Mouse (Mus musculus): ENCODE measurements at regions not wholly inside any gene's neighbourhood (a gene's known extent, or its start where the extent isn't known, plus 50 kb on each side); places are given as distances from the start of the nearest gene placed in this dataset.
"Not testable (repeated sequence)": the region's sequence is repeated elsewhere in the genome, so short reads cannot be mapped to it uniquely, and the experiment has no call there.

- H3K27ac ChIP-seq (replicated peaks; ENCODE audit: low read depth, low read length): peak overlapping the region; percentile 84
- H3K4me1 ChIP-seq (ENCODE audit: control insufficient read depth, insufficient read depth, low read length); H3K27me3 ChIP-seq (ENCODE audit: control insufficient read depth, insufficient read depth, low read length); H3K9ac ChIP-seq (ENCODE audit: low read length); DNase-seq (ENCODE audit: low spot score); H3K4me2 ChIP-seq (ENCODE audit: low read depth, severe bottlenecking); H3K9me3 ChIP-seq (ENCODE audit: control insufficient read depth, low read length); H3K4me3 ChIP-seq (ENCODE audit: low read depth, low read length); H3K36me3 ChIP-seq (ENCODE audit: control insufficient read depth, insufficient read depth, low read length): not testable (repeated sequence)
- peak; percentile 78 for ATAC-seq (ENCODE audit: insufficient number of reproducible peaks, low FRiP score, low TSS enrichment, low read depth)
- 21% methylated on average over 1 of the region's 2 CpGs for WGBS
These were observed 97.7 kb upstream of the Zcchc13 start for GRCm38 (mm10) chrX:103532620-103533199.

- Histone ChIP-seq H3K4me1 (ENCODE audit: control insufficient read depth, insufficient read depth, low read length) (no peaks in the 10 kb centered on the region), H3K27me3 (ENCODE audit: control insufficient read depth, insufficient read depth, low read length) (no peaks in the 10 kb centered on the region), H3K9ac (ENCODE audit: low read length) (no peak overlapping the region), H3K9me3 (ENCODE audit: control insufficient read depth, low read length) (no peaks in the 10 kb centered on the region), H3K4me3 (ENCODE audit: low read depth, low read length) (no peak overlapping the region), H3K4me2 (ENCODE audit: low read depth, severe bottlenecking) (no peak overlapping the region), H3K27ac (replicated peaks; ENCODE audit: low read depth, low read length) (peak overlapping the region; percentile 84), H3K36me3 (ENCODE audit: control insufficient read depth, insufficient read depth, low read length) (no peaks in the 10 kb centered on the region)
- 5% methylated on average over 11 of the region's 11 CpGs for WGBS
- DNase-seq (ENCODE audit: low spot score) (peak; percentile 78), ATAC-seq (ENCODE audit: insufficient number of reproducible peaks, low FRiP score, low TSS enrichment, low read depth) (peak; percentile 75)
These were observed 97.1 kb upstream of the Zcchc13 start for GRCm38 (mm10) chrX:103533306-103533705.

GRCm38 (mm10) chrX:103533831-103534230 lies 96.6 kb upstream of the Zcchc13 start:
- Histone ChIP-seq H3K27ac (replicated peaks; ENCODE audit: low read depth, low read length) (no peak overlapping the region), H3K27me3 (ENCODE audit: control insufficient read depth, insufficient read depth, low read length) (no peaks in the 10 kb centered on the region), H3K9me3 (ENCODE audit: control insufficient read depth, low read length) (no peaks in the 10 kb centered on the region), H3K9ac (ENCODE audit: low read length) (no peak overlapping the region), H3K4me3 (ENCODE audit: low read depth, low read length) (no peak overlapping the region), H3K4me1 (ENCODE audit: control insufficient read depth, insufficient read depth, low read length) (no peaks in the 10 kb centered on the region), H3K36me3 (ENCODE audit: control insufficient read depth, insufficient read depth, low read length) (no peaks in the 10 kb centered on the region), H3K4me2 (ENCODE audit: low read depth, severe bottlenecking) (no peak overlapping the region)
- WGBS: 53% methylated on average over 1 of the region's 1 CpGs
- ATAC-seq (ENCODE audit: insufficient number of reproducible peaks, low FRiP score, low TSS enrichment, low read depth) (no peak), DNase-seq (ENCODE audit: low spot score) (no peak)

- H3K4me2 ChIP-seq (ENCODE audit: low read depth, severe bottlenecking): no peak overlapping the region
- no peaks in the 10 kb centered on the region for H3K36me3 ChIP-seq (ENCODE audit: control insufficient read depth, insufficient read depth, low read length)
- H3K9me3 ChIP-seq (ENCODE audit: control insufficient read depth, low read length): no peaks in the 10 kb centered on the region
- H3K4me1 ChIP-seq (ENCODE audit: control insufficient read depth, insufficient read depth, low read length): no peaks in the 10 kb centered on the region
- no peaks in the 10 kb centered on the region for H3K27me3 ChIP-seq (ENCODE audit: control insufficient read depth, insufficient read depth, low read length)
- WGBS: 90% methylated on average over 5 of the region's 5 CpGs
- H3K9ac ChIP-seq (ENCODE audit: low read length): no peak overlapping the region
- no peak overlapping the region for H3K4me3 ChIP-seq (ENCODE audit: low read depth, low read length)
- DNase-seq (ENCODE audit: low spot score) (no peak), ATAC-seq (ENCODE audit: insufficient number of reproducible peaks, low FRiP score, low TSS enrichment, low read depth) (no peak)
- no peak overlapping the region for H3K27ac ChIP-seq (replicated peaks; ENCODE audit: low read depth, low read length)
These were observed 83.7 kb upstream of the Zcchc13 start for GRCm38 (mm10) chrX:103546490-103547202.

- Histone ChIP-seq H3K27me3 (ENCODE audit: control insufficient read depth, insufficient read depth, low read length) (no peaks in the 10 kb centered on the region), H3K9me3 (ENCODE audit: control insufficient read depth, low read length) (no peaks in the 10 kb centered on the region), H3K36me3 (ENCODE audit: control insufficient read depth, insufficient read depth, low read length) (no peaks in the 10 kb centered on the region), H3K27ac (replicated peaks; ENCODE audit: low read depth, low read length) (no peak overlapping the region), H3K4me2 (ENCODE audit: low read depth, severe bottlenecking) (no peak overlapping the region), H3K4me1 (ENCODE audit: control insufficient read depth, insufficient read depth, low read length) (no peaks in the 10 kb centered on the region), H3K9ac (ENCODE audit: low read length) (no peak overlapping the region), H3K4me3 (ENCODE audit: low read depth, low read length) (no peak overlapping the region)
- DNase-seq (ENCODE audit: low spot score) (no peak), ATAC-seq (ENCODE audit: insufficient number of reproducible peaks, low FRiP score, low TSS enrichment, low read depth) (no peak)
- WGBS: 88% methylated on average over 14 of the region's 14 CpGs
These were observed 79.1 kb upstream of the Zcchc13 start for GRCm38 (mm10) chrX:103551304-103551703.

- Histone ChIP-seq H3K9me3 (ENCODE audit: control insufficient read depth, low read length) (no peaks in the 10 kb centered on the region), H3K4me1 (ENCODE audit: control insufficient read depth, insufficient read depth, low read length) (no peaks in the 10 kb centered on the region), H3K27ac (replicated peaks; ENCODE audit: low read depth, low read length) (no peak overlapping the region), H3K4me2 (ENCODE audit: low read depth, severe bottlenecking) (no peak overlapping the region), H3K4me3 (ENCODE audit: low read depth, low read length) (no peak overlapping the region), H3K27me3 (ENCODE audit: control insufficient read depth, insufficient read depth, low read length) (no peaks in the 10 kb centered on the region), H3K36me3 (ENCODE audit: control insufficient read depth, insufficient read depth, low read length) (no peaks in the 10 kb centered on the region), H3K9ac (ENCODE audit: low read length) (no peak overlapping the region)
- no peak for ATAC-seq (ENCODE audit: insufficient number of reproducible peaks, low FRiP score, low TSS enrichment, low read depth)
- WGBS: 96% methylated on average over 3 of the region's 3 CpGs
- no peak for DNase-seq (ENCODE audit: low spot score)
These were observed 77.2 kb upstream of the Zcchc13 start for GRCm38 (mm10) chrX:103553196-103553595.

GRCm38 (mm10) chrX:103553605-103554004 lies 76.8 kb upstream of the Zcchc13 start:
- ATAC-seq (ENCODE audit: insufficient number of reproducible peaks, low FRiP score, low TSS enrichment, low read depth) (no peak), DNase-seq (ENCODE audit: low spot score) (no peak)
- no peak overlapping the region for H3K27ac ChIP-seq (replicated peaks; ENCODE audit: low read depth, low read length)
- WGBS: 92% methylated on average over 3 of the region's 3 CpGs
- H3K4me3 ChIP-seq (ENCODE audit: low read depth, low read length): no peak overlapping the region
- H3K9me3 ChIP-seq (ENCODE audit: control insufficient read depth, low read length): no peaks in the 10 kb centered on the region
- no peak overlapping the region for H3K4me2 ChIP-seq (ENCODE audit: low read depth, severe bottlenecking)
- H3K4me1 ChIP-seq (ENCODE audit: control insufficient read depth, insufficient read depth, low read length): no peaks in the 10 kb centered on the region
- no peak overlapping the region for H3K9ac ChIP-seq (ENCODE audit: low read length)
- H3K27me3 ChIP-seq (ENCODE audit: control insufficient read depth, insufficient read depth, low read length): no peaks in the 10 kb centered on the region
- no peaks in the 10 kb centered on the region for H3K36me3 ChIP-seq (ENCODE audit: control insufficient read depth, insufficient read depth, low read length)

GRCm38 (mm10) chrX:103555041-103555986 lies 75.1 kb upstream of the Zcchc13 start:
- not testable (repeated sequence) for H3K27me3 ChIP-seq (ENCODE audit: control insufficient read depth, insufficient read depth, low read length); H3K4me1 ChIP-seq (ENCODE audit: control insufficient read depth, insufficient read depth, low read length); H3K27ac ChIP-seq (replicated peaks; ENCODE audit: low read depth, low read length); H3K9ac ChIP-seq (ENCODE audit: low read length); H3K4me3 ChIP-seq (ENCODE audit: low read depth, low read length); H3K4me2 ChIP-seq (ENCODE audit: low read depth, severe bottlenecking); H3K36me3 ChIP-seq (ENCODE audit: control insufficient read depth, insufficient read depth, low read length); H3K9me3 ChIP-seq (ENCODE audit: control insufficient read depth, low read length); DNase-seq (ENCODE audit: low spot score)
- peak; percentile 77 for ATAC-seq (ENCODE audit: insufficient number of reproducible peaks, low FRiP score, low TSS enrichment, low read depth)
- WGBS: 35% methylated on average over 4 of the region's 5 CpGs
